Mouse (Mus musculus) brain, embryonic 14.5 days (tissue): ENCODE results near the gene Slc7a7. TPM values are rescaled to one million over a fixed set of nuclear protein-coding genes. Genes with fewer than 3 reads are reported as not detected.

ENCODE experiments used
- DNase-seq: peaks from one replicate; pipeline ENCODE4 v3.0.0-alpha.2; 2011; ENCODE audit warnings: low read depth
- CTCF ChIP-seq: fragments of 200-500 bp; IDR thresholded peaks from 2 replicates; pipeline ENCODE4 v1.5.1; 2012; ENCODE audit warnings: inconsistent platforms, mild to moderate bottlenecking, moderate library complexity, borderline replicate concordance; ENCODE audit not compliant: insufficient read depth, insufficient read length; ENCODE audit errors: extremely low read depth
- POLR2A ChIP-seq: fragments of 200-500 bp; IDR thresholded peaks from 2 replicates; pipeline ENCODE4 v1.6.1; 2012; ENCODE audit warnings: mild to moderate bottlenecking, inconsistent platforms, borderline replicate concordance; ENCODE audit not compliant: poor library complexity, insufficient read depth, insufficient read length, severe bottlenecking; ENCODE audit errors: extremely low read depth
- polyA plus RNA-seq: library from polyadenylated mRNA; depleted of rRNA; stranded (reverse); fragments of >200 nt; gene quantifications from 2 replicates; pipeline ENCODE4 v1.2.3, GENCODE M21; 2012

Slc7a7 gene
- polyA plus RNA-seq, 1 experiment, result 7.2 TPM

DNA sequence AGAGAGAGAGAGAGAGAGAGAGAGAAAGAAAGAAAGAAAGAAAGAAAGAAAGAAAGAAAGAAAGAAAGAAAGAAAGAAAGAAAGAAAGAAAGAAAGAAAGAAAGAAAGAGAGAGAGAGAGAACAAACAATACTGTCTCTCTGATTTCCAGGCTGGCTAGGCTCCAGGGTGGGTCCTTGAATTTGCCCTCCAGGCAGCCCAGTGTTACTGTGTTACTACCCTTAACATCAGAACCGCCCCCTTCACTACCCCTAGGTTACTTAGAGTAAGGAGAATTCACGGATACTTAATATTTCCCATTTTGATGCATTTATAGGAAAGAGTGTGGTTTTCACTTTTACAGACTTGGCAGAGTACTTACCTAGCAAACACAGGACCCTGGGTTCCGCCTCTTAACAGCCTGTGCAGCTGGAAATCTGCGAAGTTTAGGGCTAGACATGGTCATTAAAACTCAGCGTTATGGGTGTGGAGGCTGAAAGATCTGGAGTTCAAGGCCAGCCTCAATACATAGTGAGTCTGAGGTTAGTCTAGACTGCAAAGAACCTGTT is 1.3 kb downstream of the Slc7a7 start:
- TF ChIP-seq POLR2A (no peak), CTCF (no peak)
- DNase-seq, result no peak

DNA sequence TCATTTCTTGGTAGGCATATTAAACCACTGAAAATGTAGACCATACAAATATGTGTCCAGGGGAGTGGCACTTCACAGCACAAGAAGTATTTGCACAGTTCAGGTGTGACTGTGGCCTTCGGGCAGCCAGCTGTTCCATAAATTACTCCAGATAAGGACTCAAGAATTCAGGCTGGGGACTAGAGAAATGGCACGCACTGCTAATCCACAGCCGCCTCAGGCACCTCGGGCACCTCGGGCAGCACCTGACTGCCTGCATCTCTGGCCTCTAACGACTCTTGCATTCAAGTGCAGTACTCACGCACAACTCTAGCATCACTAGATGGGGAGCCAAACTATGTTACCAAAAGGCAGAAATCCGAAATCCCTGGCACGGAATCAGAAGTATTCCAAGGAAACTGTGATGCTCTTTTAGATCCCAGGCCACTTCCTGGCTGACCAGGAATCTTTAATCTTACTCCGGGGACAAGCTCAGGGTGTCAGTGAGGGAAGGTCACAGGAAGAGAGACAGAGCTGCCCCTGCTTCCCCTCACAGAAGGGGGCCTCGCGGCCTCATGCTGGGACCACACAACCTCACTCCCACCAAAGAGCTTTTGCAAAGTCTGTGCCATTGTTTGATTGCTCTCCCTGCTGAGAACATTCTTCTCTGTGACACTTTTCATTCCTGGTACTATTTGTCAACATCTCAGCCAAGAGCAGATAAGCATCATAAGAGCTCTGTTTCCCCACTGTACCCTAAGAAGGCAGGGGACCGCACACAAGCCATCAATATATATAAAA is 2.1 kb downstream of the Slc7a7 start:
- TF ChIP-seq POLR2A (no peak), CTCF (no peak)
- no peak for DNase-seq

DNA sequence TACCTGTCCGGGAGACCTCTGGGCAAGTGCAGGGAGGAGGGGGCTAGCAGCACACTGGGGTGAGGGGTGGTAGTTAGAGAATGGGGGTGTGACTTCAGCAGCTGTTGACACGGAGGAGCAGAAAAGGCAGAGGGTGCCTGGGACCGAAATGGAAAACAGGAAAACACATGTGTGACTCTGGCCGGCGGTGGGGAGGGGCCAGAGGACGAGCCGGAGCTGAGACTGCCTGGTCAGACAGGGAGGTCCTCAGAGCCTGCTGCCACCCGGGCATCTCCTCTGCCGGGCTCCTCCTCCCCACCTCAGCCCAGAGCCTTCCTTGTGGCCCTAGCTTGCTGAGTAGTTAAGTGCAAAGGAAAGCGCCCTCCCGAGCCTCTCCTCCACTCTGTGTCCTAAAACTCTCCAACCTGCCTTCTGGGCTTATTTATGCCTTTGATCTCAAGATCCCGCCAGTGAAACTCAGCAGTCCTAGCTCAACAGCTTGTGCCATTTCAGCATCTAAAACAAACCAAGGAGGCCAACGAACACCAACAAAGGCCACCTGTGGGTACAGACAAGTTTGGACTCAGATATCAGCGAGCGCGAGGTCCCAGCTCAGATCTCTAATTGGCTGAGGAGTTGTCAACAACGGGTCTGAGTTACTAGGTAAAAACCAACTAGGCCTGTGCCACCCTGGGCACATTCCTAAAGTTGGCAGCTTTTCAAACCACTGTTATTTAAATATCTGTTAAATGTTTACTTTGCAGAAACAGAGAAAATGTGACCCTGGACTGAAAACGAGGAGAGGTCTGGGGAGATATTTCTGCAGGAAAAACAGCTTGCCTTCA is 3.5 kb downstream of the Slc7a7 start:
- TF ChIP-seq POLR2A (no peak), CTCF (no peak)
- DNase-seq, result no peak

DNA sequence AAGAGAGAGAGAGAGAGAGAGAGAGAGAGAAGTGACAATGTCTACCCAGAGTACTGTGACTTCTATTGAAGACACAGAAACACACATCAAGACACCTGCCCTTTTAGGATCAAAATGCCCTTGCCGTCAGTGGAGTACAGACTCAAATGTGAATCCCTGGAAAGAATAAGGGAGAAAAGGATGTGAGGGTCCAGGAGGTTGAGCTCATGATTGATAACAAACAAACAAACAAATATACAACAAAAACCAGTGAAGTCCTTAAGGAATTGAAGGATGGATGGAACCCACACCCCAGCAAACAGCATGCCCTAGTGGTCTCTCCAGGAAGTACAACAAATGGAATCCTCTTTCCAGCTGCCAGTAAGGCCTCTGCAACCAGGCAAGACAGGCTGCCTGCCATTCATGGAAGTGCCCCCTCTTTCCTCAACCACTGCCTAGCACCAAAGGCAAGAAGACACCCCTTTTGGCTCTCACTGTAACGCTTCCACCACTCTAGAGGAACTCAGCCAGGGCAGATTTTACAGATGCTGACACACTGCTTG is 4.9 kb downstream of the Slc7a7 start:
- peak; percentile 72 for DNase-seq
- TF ChIP-seq CTCF, result peak; percentile 74; the same call in 1 of the 2 replicates
- no peak for TF ChIP-seq POLR2A

DNA sequence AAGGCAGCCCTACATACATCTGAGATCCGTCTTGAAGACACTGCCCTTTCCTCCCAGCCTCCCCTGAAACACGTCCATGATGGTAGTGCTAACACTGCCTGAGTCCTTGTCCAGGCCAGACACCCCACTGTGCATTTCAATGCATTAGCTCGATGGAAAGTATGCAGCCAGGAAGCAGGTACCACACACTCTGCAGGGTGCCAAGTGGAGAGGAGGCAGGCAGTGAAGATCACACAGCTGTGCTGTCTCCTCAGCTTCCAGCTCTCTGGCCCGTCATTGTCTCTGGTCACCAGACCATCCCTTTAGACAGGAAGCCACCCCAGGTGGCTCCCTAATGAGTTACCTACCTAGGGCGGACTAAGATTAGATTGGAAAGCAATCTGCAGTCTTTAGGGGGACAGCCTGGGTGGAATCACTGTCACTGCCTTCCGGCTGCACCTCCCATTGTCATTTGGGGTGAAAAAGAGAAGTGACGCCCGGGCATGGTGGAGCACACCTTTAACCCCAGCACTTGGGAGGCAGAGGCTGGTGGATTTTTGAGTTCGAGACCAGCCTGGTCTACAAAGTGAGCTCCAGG is 5.5 kb downstream of the Slc7a7 start:
- DNase-seq, result no peak
- TF ChIP-seq CTCF (no peak), POLR2A (no peak)

DNA sequence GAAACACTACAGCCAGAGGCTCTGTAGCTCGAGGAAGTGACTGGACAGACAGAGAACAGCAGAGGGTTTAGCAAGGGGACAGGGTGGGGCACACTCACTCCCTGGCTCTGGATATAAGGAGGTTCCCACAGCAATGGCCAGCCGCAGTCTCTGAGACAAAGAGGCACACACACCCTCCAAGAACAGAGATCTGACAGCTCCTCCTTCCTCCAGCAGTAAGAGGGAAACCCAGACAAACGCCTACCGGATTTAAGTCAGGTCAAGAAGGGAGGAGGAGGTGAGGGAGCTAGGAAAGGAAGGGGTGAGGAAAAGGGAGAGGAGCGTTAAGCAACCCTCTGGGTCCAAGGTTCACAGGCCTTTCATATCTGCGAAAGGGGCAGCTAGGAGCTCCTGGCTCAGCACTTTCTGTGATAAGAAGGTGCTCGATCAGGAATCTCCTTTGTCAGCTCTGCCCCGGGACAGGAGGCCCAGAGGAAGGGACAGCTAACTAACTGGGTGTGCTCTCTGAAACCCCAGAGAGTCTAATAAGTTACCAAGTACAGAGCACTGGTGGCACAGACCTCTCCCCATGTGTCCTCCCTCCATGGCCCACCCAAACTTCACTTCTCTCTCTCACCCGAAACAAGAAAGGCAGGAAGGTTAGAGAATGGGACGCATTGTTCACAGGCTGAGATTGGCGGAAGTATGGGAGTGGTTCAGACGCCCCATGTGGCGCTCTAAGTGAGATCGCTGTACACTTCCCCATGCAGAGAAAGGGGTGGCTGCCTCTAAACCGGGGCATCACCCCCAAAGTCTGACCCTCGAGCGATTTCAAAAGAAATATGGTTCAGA is 7.4 kb downstream of the Slc7a7 start:
- TF ChIP-seq CTCF (no peak), POLR2A (no peak)
- DNase-seq, result no peak

DNA sequence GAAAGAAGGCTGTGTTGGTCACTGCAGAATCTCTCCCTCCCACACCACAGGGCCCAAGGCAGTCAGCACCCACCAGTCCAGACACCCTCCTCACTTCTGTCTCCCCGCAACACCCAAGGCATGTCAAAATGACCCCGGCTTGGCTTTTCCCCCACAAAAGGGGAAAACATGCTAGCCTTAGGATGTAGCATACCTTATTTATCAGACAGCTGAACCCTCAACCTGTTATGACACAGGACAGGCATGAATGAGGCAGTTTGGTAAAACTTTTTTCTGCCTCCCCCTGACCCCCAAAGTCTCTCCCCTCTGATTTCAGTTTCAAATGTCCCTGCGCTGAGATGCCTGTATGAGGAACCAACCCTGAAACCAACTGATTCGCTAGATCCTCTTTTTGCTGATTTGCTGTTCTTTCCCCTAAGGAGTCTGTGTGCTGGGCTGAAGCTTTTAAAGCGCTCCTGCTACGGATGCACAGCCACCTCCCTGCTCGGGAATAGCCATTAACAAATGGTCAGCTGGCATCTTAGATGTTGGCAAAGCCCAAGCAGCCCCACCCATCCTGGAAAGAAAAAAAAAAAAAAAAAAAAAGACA is 8.4 kb downstream of the Slc7a7 start:
- no peak for DNase-seq
- TF ChIP-seq POLR2A (no peak), CTCF (no peak)

DNA sequence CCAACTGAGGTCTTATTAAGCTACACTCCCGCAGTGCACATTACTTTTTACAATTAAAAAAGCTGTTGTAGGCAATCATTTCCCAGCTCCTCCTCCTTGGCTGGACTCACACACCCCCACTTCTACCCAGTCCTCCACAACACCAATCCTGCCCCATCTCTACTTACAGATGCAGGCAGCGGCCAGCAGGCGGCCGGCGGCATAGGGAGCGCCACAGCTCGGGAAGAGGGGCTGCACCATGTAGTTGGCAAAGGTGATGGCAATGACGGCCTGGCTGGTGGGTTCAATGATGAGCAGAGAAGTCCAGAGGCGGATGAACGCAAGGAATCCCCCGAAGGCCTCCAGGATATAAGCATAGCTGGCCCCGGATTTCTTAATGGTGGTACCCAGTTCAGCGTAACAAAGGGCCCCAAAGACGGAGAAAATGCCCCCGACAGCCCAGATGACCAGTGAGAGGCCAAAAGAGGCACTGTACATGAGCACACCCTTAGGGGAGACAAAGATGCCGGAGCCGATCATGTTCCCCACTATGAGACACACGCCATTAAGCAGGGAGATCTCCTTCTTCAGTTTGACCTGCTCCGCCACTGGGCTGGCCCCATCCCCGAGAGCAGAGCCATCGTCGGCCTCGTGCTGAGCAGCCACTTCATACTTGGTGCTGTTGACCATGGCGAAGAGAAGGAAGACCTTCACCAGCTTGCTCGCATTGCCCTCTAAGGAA is 9.1 kb downstream of the Slc7a7 start:
- DNase-seq, result no peak
- TF ChIP-seq CTCF (peak; percentile 26; the same call in 1 of the 2 replicates), POLR2A (no peak)

DNA sequence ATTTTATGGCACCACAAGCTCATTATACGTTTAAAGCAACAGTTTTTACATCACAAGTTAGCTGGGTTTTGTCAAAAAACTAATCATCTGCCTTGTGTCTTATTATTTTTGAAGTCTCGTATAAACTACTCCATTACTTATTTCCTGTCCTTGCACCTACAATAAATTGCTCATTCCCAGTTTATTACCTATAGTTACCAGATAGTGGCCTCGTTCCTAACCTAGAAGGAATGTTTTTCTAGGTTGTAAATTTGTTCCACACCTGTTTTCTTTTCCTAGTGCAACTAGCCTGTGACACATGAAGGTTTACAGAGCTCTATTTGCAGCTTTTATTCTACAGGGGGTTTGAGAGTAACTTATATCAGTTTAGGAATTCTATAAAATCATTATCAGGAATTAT is 15.9 kb downstream of the Slc7a7 start:
- no peak for DNase-seq
- TF ChIP-seq POLR2A (no peak), CTCF (no peak)

DNA sequence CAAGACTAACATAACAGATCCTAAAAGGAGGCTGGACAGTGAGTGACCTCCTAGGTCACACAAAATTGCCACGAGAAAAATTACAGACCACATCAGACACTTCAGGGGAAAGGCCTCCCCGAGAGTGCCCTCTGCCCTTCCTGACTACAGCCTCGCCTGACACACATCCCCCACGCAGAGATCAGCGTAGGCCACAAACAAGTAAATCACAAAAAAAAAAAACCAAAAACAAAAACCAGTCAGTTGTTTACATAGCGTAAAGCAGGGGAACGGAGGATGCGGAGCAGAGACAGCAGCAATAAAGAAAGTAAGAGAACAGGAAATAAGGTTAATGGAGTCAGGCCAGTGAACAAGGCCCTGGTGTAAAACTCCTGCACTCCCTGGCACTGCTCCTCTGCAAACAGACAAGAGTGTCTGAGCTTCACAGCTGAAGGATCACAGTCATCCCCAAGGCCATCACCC is 18.6 kb downstream of the Slc7a7 start:
- TF ChIP-seq POLR2A (no peak), CTCF (no peak)
- DNase-seq, result no peak

DNA sequence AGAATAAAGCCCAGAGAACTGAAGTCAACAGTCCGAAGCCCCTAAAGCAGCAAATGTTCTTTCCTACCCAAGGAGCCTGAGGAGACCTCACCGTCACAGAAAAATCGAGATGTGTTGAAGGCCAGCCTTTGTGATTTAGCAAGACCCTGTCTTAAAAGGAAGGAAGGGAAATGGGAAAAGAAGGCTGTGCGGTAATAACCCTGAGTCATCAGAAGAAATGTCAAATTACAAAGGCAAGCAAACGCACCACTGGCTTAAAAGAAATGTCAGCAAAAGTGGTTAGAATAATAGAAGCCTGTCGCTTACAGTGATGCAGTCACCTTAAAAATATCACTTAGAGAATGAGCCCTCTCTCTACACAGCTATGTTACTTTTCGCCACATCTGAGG is 19.1 kb downstream of the Slc7a7 start:
- TF ChIP-seq POLR2A (no peak), CTCF (no peak)
- no peak for DNase-seq
